Comparison of ENCODE assay signal across 8 mouse cellular contexts in genomic region chr8:9770261-9770998, GRCm38 (mm10). TPM values are rescaled to one million over a fixed set of nuclear protein-coding genes. Genes with fewer than 3 reads are reported as not detected.
A peak's percentile ranks its signal among the peaks of the same experiment; 100 is the strongest.
DNase-seq lines count a peak whose midpoint lies in the region; ATAC-seq and TF ChIP-seq lines count a peak whose summit lies in the region.

No protein-coding gene starts in this region.

- 1% methylated on average over 45 of the region's 48 CpGs for WGBS in lung, embryonic 14.5 days
- WGBS in neural tube, embryonic 15.5 days: 1% methylated on average over 47 of the region's 48 CpGs

- peak overlapping the region; percentile 77 for H3K4me2 ChIP-seq in lung, embryonic 14.5 days
- H3K4me2 ChIP-seq in neural tube, embryonic 15.5 days: peak overlapping the region; percentile 91

- H3K4me3 ChIP-seq in lung, embryonic 14.5 days (ENCODE audit: low read depth, low read length): peak overlapping the region; percentile 44
- peak overlapping the region; percentile 75 for H3K4me3 ChIP-seq in neural tube, embryonic 15.5 days (replicated peaks)

- no peak overlapping the region for H3K9ac ChIP-seq in lung, embryonic 14.5 days
- H3K9ac ChIP-seq in neural tube, embryonic 15.5 days (replicated peaks): peak overlapping the region; percentile 79

- H3K36me3 ChIP-seq in lung, embryonic 14.5 days (ENCODE audit: insufficient read depth): no peaks in the 10 kb centered on the region
- no peaks in the 10 kb centered on the region for H3K36me3 ChIP-seq in neural tube, embryonic 15.5 days

- 0 out of 2 replicates have a peak, but pooled peaks have one; percentile 2 for TF ChIP-seq CTCF in lung, embryonic 14.5 days (IDR thresholded peaks at IDR 0.05; ENCODE audit: low read depth)

- peak; percentile 33 for DNase-seq in lung, embryonic 14.5 days
- DNase-seq in lung, adult 18-20 months: no peak
- DNase-seq in cerebellum, postnatal 14 days: peak; percentile 67 to 69
- peak; percentile 60 to 69 for DNase-seq in frontal cortex, postnatal 36 days (ENCODE audit: low spot score in 2 of 2)
- peak; percentile 59 to 66 for DNase-seq in left cerebral cortex, postnatal 25 days (ENCODE audit: low spot score in 2 of 2)

- H3K4me1 ChIP-seq in lung, embryonic 14.5 days (ENCODE audit: insufficient read depth): no peaks in the 10 kb centered on the region
- peaks cover 27% of the 10 kb centered on the region for H3K4me1 ChIP-seq in neural tube, embryonic 15.5 days

- 0 out of 2 replicates have a peak, but pooled peaks have one; percentile 33 for ATAC-seq in lung, embryonic 14.5 days (ENCODE audit: insufficient read depth)
- peak; percentile 26; the same call in 1 of the 2 replicates for ATAC-seq in neural tube, embryonic 15.5 days (ENCODE audit: low FRiP score)
- ATAC-seq in erythroid progenitor cell, adult 5-6 weeks (replicated peaks; ENCODE audit: low FRiP score, poor library complexity, severe bottlenecking): no peak
- no peak for ATAC-seq in monocyte, adult 5-6 weeks (replicated peaks; ENCODE audit: insufficient number of reproducible peaks, low FRiP score, low TSS enrichment, poor library complexity, severe bottlenecking)

- intact Hi-C loops in left cerebral cortex, postnatal 25 days (cut with DNase I): loop anchor here (2.0 to 5.0 kb wide), 3 partner anchors 113 to 223 kb away; no protein-coding TSS in a partner anchor

- H3K9me3 ChIP-seq in lung, embryonic 14.5 days (ENCODE audit: low read depth, low read length): no peaks in the 10 kb centered on the region
- H3K9me3 ChIP-seq in neural tube, embryonic 15.5 days (replicated peaks): no peaks in the 10 kb centered on the region

- peaks cover 45% of the 10 kb centered on the region for H3K27me3 ChIP-seq in lung, embryonic 14.5 days (ENCODE audit: insufficient read depth, low read length)
- peaks cover 3% of the 10 kb centered on the region; the same call in 1 of the 2 replicates for H3K27me3 ChIP-seq in neural tube, embryonic 15.5 days (replicated peaks)

- no peak overlapping the region for H3K27ac ChIP-seq in lung, embryonic 14.5 days (ENCODE audit: low read depth)
- peak overlapping the region; percentile 91 for H3K27ac ChIP-seq in neural tube, embryonic 15.5 days (replicated peaks)

RNA-seq across cellular contexts. Expression of gene Fam155a, which starts 0.5 kb away (rescaled TPM):
- 0.16 and 0.26 TPM in 2 replicates for polyA plus RNA-seq in lung, embryonic 14.5 days (2014; fragmentation: Nextera tagmentation; extraction: Ambion mirVana)
- 100 to 1,000 TPM; 105 to 109 TPM for total RNA-seq in left cerebral cortex, postnatal 25 days (2021)
- 22.1 and 28.8 TPM in 2 replicates for polyA plus RNA-seq in neural tube, embryonic 15.5 days (2015; fragmentation: Nextera tagmentation; extraction: Ambion mirVana)
- total RNA-seq in erythroid progenitor cell, adult 5-6 weeks (2015; ENCODE audit: low replicate concordance): not detected in 2 replicates
- total RNA-seq in erythroid progenitor cell, adult 5-6 weeks (2017; ENCODE audit: low replicate concordance): not detected in 2 replicates
- not detected in 3 replicates for total RNA-seq in monocyte, adult 5-6 weeks (2017)

Comparison
In these comparisons a context has a peak if more than half of its experiments do, and no peak if none do; other contexts are left out.
1. DNase-seq: peak in lung, embryonic 14.5 days (single experiment), cerebellum, postnatal 14 days (2 of 2), frontal cortex, postnatal 36 days (2 of 2) and left cerebral cortex, postnatal 25 days (2 of 2); none in lung, adult 18-20 months (0 of 2).
2. ATAC-seq: peak in lung, embryonic 14.5 days (single experiment) and neural tube, embryonic 15.5 days (single experiment); none in erythroid progenitor cell, adult 5-6 weeks (single experiment) and monocyte, adult 5-6 weeks (single experiment).
3. RNA of gene Fam155a, which starts 0.5 kb away (total RNA-seq): 105 to 109 TPM in left cerebral cortex, postnatal 25 days; not detected in erythroid progenitor cell, adult 5-6 weeks and not detected in monocyte, adult 5-6 weeks; every median in the first group is over 100 times any median in the second.